Mouse (Mus musculus) kidney, postnatal 10 days (tissue): ENCODE data around the gene Bckdk.
A peak's percentile ranks its signal among the peaks of the same experiment; 100 is the strongest.
"Not testable (repeated sequence)": the region's sequence is repeated elsewhere in the genome, so short reads cannot be mapped to it uniquely, and the experiment has no call there.

Experiments used
- DNase-seq: peaks from one replicate; pipeline ENCODE4 v3.0.0; 2021; ENCODE audit warnings: mixed read lengths

The Bckdk gene

DNA sequence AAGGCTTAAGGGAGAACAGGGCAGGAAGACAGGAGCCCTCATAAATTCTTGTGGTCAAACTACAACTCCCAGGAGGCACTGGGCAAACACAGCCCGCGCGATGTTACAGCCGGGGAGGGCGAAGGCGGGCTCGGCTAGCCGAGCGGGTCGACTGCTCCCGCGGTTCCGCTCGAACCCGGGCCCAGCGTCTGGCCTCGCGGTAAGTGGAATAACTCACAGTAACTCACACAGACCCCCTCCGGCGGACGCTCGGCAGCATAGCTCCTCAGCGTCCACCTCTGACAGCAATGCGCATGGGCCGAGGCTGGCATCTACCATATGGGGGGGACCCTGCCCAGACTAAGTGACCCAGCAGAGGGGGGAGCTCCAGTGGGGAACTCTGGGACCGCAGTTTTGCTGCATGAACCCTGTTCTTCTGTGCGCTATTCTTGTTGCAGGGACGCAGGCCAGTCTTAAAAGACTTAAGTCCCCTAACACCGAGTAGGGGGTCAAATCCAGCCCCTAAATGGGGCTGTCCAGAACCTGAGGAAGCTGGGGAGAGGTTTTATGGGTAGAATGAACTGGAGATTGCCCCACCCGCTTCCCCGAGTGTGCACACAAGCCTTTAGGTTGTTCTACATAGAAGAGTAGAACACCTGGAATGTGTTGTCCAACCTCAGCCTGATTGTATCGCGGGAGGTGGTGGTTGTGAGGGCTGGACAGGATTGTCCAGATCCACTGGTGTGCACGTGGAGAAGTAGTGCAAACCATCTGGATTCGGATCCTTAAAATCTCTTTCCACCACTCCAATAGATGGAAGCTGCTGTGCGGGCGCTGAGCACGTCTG is at the start of gene Bckdk:
Gene Bckdk (plus strand): TSS at position 112 of the 826 bp plus-strand sequence.
- peak; percentile 88 for DNase-seq

DNA sequence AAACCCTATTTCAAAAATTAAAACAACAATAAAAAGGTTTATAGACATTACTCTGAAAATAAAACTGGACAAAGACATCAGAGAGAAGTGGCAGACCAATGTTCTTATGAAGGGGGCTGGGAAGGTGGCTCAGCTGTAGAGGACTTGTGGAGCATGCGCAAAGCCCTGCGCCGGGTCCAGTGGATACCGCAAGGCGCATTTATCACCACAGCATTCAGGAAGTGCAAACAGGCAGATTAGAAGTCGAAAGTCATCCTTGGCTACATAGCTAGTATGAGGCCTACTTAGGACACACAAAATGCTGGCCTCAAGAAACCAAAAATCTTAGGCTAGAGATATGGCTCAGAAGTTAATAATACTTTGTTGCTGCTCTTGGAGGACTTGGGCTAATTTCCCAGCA is 45.6 kb upstream of the Bckdk start:
- no peak for DNase-seq

DNA sequence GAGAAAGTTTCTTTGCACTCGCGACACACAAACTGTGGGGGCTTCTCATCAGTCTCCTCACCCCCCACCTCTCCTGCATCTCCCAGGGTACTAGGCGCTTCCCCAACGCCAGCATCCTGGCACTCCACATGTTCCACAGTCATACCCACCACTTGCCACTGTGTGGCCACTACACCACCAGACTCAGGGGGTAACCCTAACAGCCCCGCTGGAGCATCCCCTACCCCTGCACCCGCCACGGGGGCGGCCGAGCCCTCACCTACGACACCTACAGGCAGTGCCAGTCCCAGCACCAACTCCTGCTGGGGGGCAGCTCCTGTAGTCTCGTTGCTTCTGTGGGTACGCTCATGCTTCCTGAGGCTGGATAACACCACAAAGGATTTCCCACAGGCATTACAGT is 37.4 kb upstream of the Bckdk start:
- no peak for DNase-seq

DNA sequence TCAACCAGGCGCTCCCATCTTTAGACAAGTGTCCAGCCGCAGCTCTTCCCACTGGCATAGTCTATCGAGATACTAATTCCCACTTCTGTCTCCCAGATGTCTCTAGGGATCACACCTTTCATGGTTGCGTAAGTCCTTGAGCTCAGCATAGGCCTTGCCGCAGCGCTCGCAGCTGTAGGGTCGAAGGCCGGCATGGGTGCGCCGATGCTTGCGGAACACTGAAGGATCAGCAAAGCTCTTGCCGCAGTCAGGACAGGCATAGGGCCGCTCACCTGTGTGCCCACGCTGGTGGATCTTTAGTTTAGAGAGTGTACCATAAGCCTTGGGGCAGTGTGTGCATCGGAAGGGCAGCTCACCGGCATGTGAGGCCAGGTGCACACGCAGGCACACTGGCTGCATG is 36.2 kb upstream of the Bckdk start:
- no peak for DNase-seq

DNA sequence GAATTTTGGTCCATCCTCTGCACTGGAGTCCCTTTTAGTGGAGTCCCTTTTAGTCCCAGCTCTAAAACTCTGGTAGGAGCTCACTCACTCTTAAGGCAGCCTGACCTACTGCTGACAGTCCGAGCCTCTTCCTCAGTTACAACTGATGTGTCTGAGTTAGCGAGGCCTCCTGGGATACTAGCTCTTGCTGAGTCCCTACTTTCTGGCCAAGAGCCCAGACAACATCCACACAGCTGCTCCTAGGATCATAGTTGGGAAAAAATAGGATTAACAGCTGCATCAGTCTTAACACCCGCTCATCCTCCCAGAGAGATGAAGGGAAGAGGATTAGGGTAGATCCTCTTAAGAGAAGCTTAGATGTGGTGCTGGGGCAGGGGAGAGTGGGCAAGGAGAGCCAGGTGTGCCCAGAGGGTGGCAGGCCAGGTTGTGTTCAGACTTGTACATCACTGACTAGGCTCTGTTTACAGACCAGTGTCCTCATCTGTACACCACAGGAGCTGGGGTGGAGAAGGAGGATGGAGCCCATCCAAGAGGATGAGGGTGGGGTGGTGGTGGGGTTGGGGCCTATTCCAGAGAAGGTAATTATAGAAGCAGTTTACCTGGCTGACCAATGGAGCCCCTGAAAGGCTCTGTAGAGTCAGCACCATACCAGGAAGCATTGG is 34.6 kb upstream of the Bckdk start:
- DNase-seq, result peak; percentile 67

DNA sequence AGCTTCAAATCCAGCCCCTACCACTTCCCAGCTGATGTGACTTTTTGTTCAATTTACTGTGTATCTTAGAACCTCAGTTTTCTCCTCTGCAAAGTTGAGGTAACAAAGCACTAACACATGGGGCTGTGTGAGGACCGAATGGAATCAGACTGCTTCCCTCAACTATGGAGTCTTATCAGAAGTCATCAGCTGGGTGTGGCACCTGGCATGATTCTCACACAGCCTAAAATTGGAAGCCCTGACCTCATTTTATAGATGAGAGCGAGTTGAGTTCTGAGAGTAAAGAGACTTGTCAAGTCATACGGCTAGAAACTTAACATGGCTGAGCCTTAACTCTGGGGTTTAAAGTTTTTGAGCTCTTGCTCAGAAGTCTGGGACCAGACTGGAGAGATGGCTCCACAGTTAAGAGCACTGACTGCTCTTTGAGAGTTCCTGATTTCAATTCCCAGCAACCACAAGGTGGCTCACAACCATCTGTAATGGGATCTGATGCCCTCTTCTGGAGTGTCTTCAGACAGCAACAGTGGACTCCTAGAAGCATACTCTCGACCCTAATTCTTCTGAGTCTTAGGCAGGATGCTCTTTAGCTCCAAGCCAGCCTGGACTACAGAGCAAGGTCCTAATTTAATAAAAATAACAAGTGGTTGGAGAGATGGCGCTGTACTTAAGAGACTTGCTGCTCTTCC is 33.6 kb upstream of the Bckdk start:
- DNase-seq, result no peak

DNA sequence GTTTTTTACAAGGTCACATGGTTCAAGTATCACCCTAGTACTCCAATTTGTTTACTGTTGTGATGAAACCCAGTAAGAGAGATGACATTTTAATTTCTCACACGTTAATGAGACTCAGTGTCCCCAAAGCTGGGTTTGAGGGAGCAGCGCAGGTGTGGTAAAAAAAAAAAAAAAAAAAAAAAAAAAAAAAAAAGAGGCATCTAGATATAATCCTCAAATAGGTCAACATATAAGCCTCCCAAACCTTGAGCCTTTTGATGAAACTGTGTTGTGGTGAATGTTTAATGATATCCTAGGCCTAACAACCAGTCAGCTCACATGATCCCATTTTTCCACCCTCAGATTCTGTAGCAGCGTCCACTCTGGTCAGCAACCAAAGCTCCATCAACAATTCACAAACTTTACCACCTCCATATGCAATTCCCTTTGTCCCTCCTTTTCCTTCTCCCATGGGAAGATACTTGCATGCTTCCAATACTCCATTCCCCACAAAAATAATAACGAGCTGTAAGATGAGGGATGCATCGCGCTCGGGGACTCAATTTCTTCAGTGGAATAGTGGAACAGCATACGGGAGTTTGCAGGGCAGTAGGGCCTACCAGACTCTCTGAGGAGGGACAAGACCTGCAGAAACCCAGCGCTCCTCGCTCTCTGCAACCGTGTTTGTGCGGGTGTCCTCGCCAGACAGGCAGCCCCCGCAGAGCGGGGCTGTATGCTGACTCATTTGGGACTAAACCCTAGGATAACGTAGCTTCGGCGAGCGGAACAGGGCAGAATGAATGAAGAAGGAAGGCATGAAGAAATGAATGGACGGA is 28.9 kb upstream of the Bckdk start:
- DNase-seq, result no peak

DNA sequence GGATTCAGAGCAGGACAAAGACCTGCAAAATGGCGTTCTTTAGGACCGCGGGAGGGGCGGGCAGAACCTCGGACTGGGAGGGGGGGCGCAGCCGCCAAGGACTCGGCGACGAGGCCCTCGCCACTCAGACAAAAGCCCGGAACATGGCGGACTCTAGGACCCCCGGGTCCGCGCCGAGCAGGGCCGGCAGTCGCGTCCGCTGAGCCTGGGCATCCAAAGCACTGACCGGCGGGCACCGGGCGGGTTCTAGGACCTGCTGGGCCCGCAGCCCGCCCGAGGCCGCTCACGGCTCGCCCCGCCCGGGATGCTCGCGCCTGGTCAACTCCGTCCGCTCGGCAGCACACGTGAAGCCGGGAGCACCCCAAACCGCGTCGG is 28.3 kb upstream of the Bckdk start:
- DNase-seq, result peak; percentile 97

DNA sequence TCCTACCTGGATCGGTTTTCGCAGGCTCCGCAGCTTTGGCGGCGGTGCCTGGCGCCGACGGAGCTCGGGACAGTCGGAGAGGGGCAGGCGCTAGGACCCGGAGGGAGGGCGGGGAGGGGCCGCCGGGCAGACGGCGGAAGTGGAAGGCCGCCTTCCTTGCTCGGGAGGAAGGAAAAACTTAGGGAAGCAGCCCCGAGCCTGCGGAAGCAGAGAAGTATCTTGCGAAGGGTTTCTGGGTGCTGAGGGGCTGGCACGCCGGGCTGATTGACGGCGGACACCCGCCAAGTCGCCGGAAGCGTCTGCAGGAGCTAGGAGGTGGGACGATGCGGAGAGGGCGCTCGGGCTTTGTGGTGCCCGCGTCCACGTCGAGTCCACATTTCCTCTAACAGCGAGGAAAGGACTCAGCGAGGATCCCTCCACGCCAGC is 27.8 kb upstream of the Bckdk start, which contains the start of gene Zfp646:
Gene Zfp646 (plus strand): TSS at position 181 of the 426 bp plus-strand sequence.
- peak; percentile 89 for DNase-seq

DNA sequence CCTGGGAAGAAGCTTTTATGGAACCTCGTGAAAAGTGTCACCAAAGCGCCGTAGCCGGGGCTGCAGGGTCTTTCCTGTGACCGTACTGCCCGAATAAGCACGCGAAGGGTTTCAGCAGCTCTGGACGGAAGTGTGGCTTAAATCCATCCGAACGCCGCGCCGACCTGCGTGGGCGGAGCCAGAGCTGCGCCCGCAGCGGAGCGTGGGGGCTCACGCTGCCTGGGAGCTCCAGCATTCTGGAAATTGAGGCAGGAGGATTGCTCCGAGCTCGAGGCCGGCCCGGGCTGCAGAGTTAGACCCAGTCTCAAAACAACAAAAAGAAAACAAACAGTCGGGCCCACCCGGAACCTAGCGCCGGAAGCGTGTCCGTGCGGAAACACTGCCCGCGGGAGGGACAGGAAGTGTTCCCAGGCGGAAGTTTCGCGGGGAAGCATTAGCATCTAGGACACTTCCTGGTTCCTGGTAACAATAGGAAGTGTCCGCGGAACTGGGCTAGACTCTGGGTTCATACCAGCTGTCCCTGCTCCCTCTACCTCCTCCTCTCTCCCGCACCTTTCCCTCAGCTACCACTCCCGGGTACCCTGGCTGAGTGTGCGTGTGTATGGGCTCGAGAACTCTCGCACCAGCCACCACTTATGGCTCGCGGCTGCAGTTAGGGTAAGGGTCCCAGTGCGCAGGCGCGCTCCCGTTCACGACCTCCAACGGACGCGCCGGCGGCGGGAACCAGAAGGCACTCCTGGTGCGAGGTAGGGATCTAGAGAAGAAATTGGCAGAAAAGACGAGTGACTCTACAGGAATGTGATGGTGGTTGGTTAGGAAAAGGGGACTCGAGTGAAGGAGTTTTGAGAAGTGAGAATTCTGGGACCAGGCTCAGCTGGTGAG is 27.2 kb upstream of the Bckdk start, which contains the start of gene Zfp668:
Gene Zfp668 (minus strand): TSS at position 362 of the 882 bp plus-strand sequence.
- peak; percentile 95 for DNase-seq

DNA sequence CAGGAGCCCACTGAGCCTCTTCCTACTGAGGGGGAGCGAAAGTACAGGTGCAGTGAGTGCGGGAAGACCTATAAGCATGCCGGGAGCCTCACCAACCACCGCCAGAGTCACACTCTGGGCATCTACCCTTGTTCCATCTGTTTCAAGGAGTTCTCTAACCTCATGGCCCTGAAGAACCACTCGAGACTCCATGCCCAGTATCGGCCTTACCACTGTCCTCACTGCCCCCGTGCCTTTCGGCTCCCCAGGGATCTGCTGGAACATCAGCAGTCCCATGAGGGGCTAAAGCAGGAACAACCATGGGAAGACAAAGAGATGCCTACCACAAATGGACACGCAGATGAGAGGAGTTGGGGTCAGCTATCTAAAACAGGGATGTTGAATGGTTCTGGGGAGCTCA is 24.6 kb upstream of the Bckdk start:
- no peak for DNase-seq

DNA sequence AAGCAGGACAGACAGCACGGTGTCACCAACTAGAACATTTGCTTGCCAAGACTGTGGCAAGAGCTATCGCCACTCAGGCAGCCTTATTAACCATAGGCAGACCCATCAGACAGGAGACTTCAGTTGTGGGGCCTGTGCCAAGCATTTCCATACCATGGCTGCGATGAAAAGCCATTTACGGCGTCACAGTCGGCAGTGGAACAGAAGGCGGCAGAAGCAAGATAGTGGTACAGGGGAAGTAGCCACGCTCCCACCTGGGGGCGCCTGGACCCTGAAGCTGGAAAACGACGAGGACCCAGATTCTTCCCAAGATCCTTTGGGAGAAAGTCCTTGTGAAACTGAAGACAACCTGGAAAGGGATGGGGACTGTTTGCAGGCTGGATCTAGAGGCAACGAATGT is 23.5 kb upstream of the Bckdk start:
- no peak for DNase-seq

DNA sequence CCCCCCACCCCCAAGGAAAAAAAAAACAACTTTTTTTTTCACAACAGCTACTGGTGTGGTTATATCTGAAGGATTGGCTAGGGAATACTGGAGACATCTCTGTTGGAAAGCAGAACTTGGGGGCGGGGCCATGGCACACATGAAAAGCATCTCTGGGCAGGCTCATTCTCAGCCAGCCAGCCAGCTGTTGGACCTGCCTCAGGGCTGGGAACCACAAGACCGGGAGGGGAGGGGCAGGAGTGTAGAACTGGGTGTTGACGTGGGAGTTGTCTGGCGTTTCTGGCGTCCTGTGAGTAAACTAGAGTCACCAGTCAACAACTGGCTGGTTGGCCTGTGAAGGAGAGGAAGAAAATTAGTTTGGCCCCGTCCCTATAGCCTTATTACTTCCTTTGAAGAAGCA is 17.9 kb upstream of the Bckdk start:
- DNase-seq, result peak; percentile 77

DNA sequence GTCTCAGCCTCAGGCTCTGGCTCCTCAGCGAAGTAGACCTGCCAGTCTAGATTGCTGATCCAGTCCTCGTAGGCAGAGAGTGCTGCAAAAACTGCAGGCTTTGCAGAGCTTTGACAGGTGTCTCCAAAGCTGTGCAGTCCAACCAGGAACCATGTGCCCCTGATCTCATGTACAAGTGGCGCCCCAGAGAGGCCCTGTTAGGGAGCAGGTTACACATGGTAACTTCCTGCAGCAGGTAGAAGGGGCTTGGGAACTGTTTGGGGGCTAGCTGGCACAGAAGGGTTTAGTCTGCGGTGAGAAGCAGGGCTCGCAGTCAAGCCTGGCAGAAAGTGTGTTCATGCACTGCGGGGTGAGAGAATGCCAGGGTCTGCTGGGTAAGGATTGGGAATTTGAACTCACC is 17.3 kb upstream of the Bckdk start:
- DNase-seq, result no peak

DNA sequence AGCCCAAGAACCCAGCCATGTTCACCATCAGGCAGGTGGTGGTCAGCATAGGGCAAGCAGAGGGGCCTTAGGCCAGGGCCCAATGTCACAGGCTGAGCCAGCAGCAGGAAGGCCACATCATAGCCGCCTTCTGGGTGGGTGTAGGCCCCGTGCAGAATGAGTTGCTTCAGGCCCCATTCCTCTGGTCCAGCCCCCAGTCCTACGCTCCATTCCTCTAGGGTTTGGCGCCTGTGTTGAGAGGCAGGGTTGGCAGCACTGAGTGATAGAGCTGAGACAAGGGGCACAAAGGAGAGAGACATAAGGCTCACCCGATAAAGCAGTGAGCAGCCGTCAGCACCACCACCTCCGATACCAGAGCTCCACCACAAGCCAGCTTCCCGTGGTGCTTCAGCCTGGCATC is 16.7 kb upstream of the Bckdk start:
- no peak for DNase-seq

DNA sequence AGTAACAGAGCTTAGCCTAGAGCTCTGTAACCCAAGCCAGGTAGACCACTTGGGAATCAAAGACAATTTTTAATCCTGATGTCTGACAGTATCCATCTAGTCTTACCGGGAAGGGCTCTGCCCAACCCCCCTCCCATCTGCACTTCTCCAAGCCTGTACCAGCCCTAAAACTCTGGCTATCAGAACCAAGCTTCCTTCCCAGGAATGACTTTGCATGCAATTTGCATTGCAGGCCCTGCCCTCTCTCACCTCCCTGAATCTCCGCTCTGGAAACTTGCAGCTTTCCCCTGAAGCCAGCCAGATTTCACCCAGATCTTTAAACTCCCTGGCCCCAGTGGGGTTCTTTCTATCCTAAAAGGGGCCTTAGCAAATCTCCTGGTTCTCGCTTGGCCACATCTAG is 16.1 kb upstream of the Bckdk start:
- DNase-seq, result no peak

DNA sequence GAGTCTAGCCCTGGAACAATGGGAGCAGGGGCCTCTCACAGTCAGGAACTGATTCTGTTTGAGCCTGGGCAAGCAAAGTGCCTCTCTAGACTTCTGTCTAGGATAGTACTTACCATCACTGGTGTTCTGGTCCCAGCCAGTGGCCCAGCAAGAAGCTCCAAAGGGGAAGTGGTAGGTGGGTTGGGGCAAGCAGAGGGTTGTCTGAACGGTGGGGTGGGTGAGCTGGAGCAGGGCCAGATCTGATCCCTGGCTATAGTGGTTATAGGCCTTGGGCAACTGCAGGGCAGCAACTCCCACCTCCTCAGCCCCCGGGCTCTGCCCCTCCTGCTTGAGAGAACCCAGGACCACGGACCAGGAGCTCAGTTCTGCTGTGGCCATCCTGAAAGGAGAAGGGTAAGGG is 15.1 kb upstream of the Bckdk start:
- no peak for DNase-seq

DNA sequence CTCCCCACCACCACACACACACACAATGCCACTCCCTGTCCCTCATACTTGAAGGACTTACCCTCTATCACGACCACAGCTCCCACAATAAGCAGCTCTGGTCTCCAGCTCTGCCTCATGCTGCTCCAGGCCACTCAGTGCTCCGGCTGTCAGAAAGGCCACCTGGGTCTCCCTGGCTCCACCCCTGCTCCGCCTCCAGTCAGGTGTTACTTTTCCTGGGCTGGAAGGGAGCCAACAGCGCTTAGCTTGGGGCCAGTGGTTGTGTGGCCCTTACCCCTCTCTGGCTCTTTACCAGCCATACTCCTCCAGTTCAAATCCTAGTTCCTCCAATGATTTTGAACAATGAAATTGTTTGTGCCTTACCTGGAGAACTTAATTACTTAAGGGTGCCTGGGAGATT is 13.1 kb upstream of the Bckdk start, which contains the start of gene Prss53:
Gene Prss53 (minus strand): TSS at position 173 of the 400 bp plus-strand sequence.
- DNase-seq, result peak; percentile 80

DNA sequence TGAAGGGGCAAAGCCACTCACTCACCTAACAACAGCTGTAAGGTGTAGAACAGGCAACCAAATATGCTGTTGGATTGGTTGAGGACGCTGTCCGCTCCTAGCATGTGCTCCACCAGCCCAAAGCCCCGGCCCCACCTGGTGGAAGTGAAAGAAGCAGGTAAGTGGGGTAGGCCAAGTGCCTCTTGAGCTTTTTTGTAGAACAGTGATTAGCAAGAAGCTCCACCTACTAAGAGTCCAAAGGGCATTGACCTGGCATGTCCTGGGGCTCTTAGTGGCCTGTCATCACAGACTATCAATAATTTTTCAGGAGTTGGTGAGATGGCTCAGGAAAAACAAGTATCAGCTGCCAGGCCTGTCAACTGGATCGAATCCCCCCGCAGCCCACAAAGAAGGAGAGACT is 9.4 kb upstream of the Bckdk start:
- DNase-seq, result no peak

DNA sequence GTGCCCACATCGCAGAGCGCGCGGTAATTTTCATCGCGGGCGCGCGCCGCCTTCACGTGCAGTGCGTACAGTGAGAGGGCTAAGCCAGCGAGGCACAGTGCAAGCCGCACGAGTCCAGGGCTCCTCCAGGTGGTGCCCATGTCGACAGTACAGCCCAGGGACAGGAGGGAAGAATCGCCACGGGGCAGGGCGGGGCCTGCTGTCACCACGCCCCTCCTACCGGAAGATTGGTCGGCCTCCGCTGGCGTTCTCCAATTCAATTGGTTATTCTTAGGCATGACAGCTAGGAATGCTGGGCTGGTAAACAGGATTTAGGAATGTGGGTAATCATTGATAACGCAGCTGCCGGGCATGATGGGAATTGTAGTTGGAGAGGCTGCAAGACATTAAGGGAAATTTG is 8.4 kb upstream of the Bckdk start, which contains the start of the genes Gm21974 and Vkorc1:
Gene Gm21974 (minus strand): TSS at position 13 of the 400 bp plus-strand sequence.
Gene Vkorc1 (minus strand): TSS at position 176 of the 400 bp plus-strand sequence.
- DNase-seq, result peak; percentile 98

DNA sequence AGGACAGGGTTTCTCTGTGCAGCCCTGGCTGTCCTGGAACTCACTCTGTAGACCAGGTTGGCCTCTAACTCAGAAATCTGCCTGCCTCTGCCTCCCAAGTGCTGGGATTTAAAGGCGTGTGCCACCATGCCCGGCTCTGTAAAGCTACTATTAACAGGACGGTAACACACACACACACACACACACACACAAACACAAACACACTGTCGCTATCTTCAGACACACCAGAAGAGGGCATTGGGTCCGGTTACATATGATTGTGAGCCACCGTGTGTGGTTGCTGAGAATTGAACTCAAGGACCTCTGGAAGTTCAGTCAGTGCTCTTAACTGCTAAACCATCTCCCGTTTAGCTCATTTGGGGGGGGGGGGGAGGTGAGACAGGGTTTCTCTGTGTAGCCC is 8.0 kb upstream of the Bckdk start:
- DNase-seq, result not testable (repeated sequence)
